Mouse (Mus musculus): Measurements from ENCODE around the gene Matn1. TPM values are rescaled to one million over a fixed set of nuclear protein-coding genes. Genes with fewer than 3 reads are reported as not detected.

Matn1 gene
- total RNA-seq, 1 experiment from 2014 or later = not detected

GRCm38 (mm10) chr4:130915006-130915667 lies 29.0 kb upstream of the Matn1 start:
- no peak for ATAC-seq (ENCODE audit: extremely low read depth, insufficient number of reproducible peaks, low FRiP score, poor library complexity, severe bottlenecking)

GRCm38 (mm10) chr4:130915668-130916035 lies 28.5 kb upstream of the Matn1 start:
- ATAC-seq (ENCODE audit: extremely low read depth, insufficient number of reproducible peaks, low FRiP score, poor library complexity, severe bottlenecking) = peak; percentile 39

- ATAC-seq (ENCODE audit: extremely low read depth, insufficient number of reproducible peaks, low FRiP score, poor library complexity, severe bottlenecking) = no peak
These were observed 27.5 kb upstream of the Matn1 start for GRCm38 (mm10) chr4:130916639-130917038.

GRCm38 (mm10) chr4:130917564-130917963 lies 26.6 kb upstream of the Matn1 start:
- ATAC-seq (ENCODE audit: extremely low read depth, insufficient number of reproducible peaks, low FRiP score, poor library complexity, severe bottlenecking) = no peak

- ATAC-seq (ENCODE audit: extremely low read depth, insufficient number of reproducible peaks, low FRiP score, poor library complexity, severe bottlenecking) = no peak
These were observed 25.1 kb upstream of the Matn1 start for GRCm38 (mm10) chr4:130918805-130919749.

- ATAC-seq (ENCODE audit: extremely low read depth, insufficient number of reproducible peaks, low FRiP score, poor library complexity, severe bottlenecking) = no peak
These were observed 24.3 kb upstream of the Matn1 start for GRCm38 (mm10) chr4:130919750-130920356.

GRCm38 (mm10) chr4:130920951-130921693 lies 23.1 kb upstream of the Matn1 start:
- ATAC-seq (ENCODE audit: extremely low read depth, insufficient number of reproducible peaks, low FRiP score, poor library complexity, severe bottlenecking) = peak; percentile 40; the same call in 1 of the 2 replicates

GRCm38 (mm10) chr4:130921986-130922385 lies 22.2 kb upstream of the Matn1 start:
- ATAC-seq (ENCODE audit: extremely low read depth, insufficient number of reproducible peaks, low FRiP score, poor library complexity, severe bottlenecking) = peak; percentile 20; the same call in 1 of the 2 replicates

GRCm38 (mm10) chr4:130926274-130926673 lies 17.9 kb upstream of the Matn1 start:
- ATAC-seq (ENCODE audit: extremely low read depth, insufficient number of reproducible peaks, low FRiP score, poor library complexity, severe bottlenecking) = no peak

GRCm38 (mm10) chr4:130927821-130928220 lies 16.4 kb upstream of the Matn1 start:
- no peak for ATAC-seq (ENCODE audit: extremely low read depth, insufficient number of reproducible peaks, low FRiP score, poor library complexity, severe bottlenecking)

- ATAC-seq (ENCODE audit: extremely low read depth, insufficient number of reproducible peaks, low FRiP score, poor library complexity, severe bottlenecking) = no peak
These were observed 1.5 kb upstream of the Matn1 start for GRCm38 (mm10) chr4:130942644-130943043.

- ATAC-seq (ENCODE audit: extremely low read depth, insufficient number of reproducible peaks, low FRiP score, poor library complexity, severe bottlenecking) = no peak
These were observed 594 bp downstream of the Matn1 start for GRCm38 (mm10) chr4:130944779-130945178.

- ATAC-seq (ENCODE audit: extremely low read depth, insufficient number of reproducible peaks, low FRiP score, poor library complexity, severe bottlenecking) = peak; percentile 46; the same call in 1 of the 2 replicates
These were observed 3.0 kb downstream of the Matn1 start for GRCm38 (mm10) chr4:130947094-130947647.

- ATAC-seq (ENCODE audit: extremely low read depth, insufficient number of reproducible peaks, low FRiP score, poor library complexity, severe bottlenecking) = no peak
These were observed 5.7 kb downstream of the Matn1 start for GRCm38 (mm10) chr4:130949821-130950384.

GRCm38 (mm10) chr4:130952531-130952930 lies 8.3 kb downstream of the Matn1 start:
- peak; percentile 34; the same call in 1 of the 2 replicates for ATAC-seq (ENCODE audit: extremely low read depth, insufficient number of reproducible peaks, low FRiP score, poor library complexity, severe bottlenecking)

- no peak for ATAC-seq (ENCODE audit: extremely low read depth, insufficient number of reproducible peaks, low FRiP score, poor library complexity, severe bottlenecking)
These were observed 13.0 kb downstream of the Matn1 start for GRCm38 (mm10) chr4:130957156-130957555.

- no peak for ATAC-seq (ENCODE audit: extremely low read depth, insufficient number of reproducible peaks, low FRiP score, poor library complexity, severe bottlenecking)
These were observed 14.6 kb downstream of the Matn1 start for GRCm38 (mm10) chr4:130958812-130959211.

GRCm38 (mm10) chr4:130959678-130960077 lies 15.5 kb downstream of the Matn1 start:
- no peak for ATAC-seq (ENCODE audit: extremely low read depth, insufficient number of reproducible peaks, low FRiP score, poor library complexity, severe bottlenecking)
